In the genomic region with DNA sequence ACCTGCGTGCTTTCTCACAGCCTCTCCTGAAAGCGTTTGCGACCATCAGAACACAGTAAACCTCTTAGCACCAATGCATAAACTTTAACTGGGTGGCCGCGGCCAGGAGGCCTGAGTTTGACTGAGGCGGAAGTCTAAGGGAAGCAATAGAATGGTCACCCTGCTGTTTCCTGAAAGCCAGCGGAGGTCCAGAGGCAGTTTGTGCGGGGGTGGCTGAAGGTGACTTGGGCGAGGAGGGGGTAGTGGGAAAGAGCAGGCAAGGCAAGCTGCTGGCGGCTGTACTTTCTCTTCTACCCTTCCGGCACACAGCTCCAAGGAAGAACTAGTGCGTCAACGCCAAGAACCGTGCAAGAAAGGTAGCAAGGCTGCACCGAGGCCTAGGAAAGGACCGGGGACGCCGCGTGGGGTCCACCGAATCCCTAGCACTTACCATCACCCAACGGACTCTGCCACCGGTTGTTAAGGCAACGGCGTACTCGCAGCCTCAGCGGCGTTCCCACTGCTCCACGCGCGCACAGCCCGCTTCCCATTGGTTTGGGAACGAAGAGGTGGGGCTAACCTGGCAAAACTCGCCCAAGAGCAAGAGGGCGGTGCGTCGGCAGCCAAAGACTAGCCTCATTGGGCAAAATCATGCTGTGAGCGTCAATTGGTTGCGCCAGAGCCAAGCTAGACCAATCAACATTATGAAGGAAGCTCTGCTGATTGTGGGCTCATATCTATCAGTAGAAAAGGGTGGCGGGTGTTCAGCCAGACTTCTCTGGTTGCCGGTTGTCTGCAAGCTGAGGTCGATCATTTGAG, we compare ENCODE assay signal across 8 mouse cellular contexts. TPM values are rescaled to one million over a fixed set of nuclear protein-coding genes. Genes with fewer than 3 reads are reported as not detected.
DNase-seq lines count a peak whose midpoint lies in the region; ATAC-seq and TF ChIP-seq lines count a peak whose summit lies in the region.

A gene (minus strand): TSS at position 528 of the 798 bp plus-strand sequence.
A gene (plus strand): TSS at position 674 of the 798 bp plus-strand sequence.

- no peaks in the 10 kb centered on the region; the same call in 1 of the 2 replicates for H3K4me1 ChIP-seq in bone marrow, adult 2 months (ENCODE audit: control insufficient read depth, insufficient read depth, low read length)
- H3K4me1 ChIP-seq in embryonic facial prominence, embryonic 15.5 days, result peaks cover 4% of the 10 kb centered on the region; the same call in 1 of the 2 replicates
- no peaks in the 10 kb centered on the region for H3K4me1 ChIP-seq in limb, embryonic 14.5 days (ENCODE audit: control insufficient read depth, insufficient read depth, low read length)
- no peaks in the 10 kb centered on the region for H3K4me1 ChIP-seq in midbrain, postnatal 0 days (ENCODE audit: insufficient read depth, low read length)

- peak; percentile 96 for ATAC-seq in embryonic facial prominence, embryonic 15.5 days (ENCODE audit: insufficient number of reproducible peaks, low FRiP score, low TSS enrichment, low read depth)
- ATAC-seq in limb, embryonic 14.5 days (ENCODE audit: low FRiP score, low read depth), result peak; percentile 100
- ATAC-seq in midbrain, postnatal 0 days (ENCODE audit: low FRiP score), result peak; percentile 97

- 0 out of 2 replicates have a peak, but pooled peaks have one; percentile 20 for TF ChIP-seq POLR2A in bone marrow, adult 2 months (IDR thresholded peaks at IDR 0.05; ENCODE audit: borderline replicate concordance, control insufficient read depth, low read depth, low read length)
- TF ChIP-seq POLR2A in limb, embryonic 14.5 days (IDR thresholded peaks at IDR 0.05; ENCODE audit: borderline replicate concordance, extremely low read depth, insufficient read depth, insufficient read length), result no peak

- H3K27me3 ChIP-seq in embryonic facial prominence, embryonic 15.5 days, result no peaks in the 10 kb centered on the region
- no peaks in the 10 kb centered on the region for H3K27me3 ChIP-seq in limb, embryonic 14.5 days (ENCODE audit: control insufficient read depth, insufficient read depth, low read length)
- H3K27me3 ChIP-seq in midbrain, postnatal 0 days (ENCODE audit: insufficient read depth, low read length), result no peaks in the 10 kb centered on the region

- TF ChIP-seq CTCF in bone marrow, adult 2 months (IDR thresholded peaks at IDR 0.05; ENCODE audit: control insufficient read depth, insufficient read depth, low read length), result no peak
- TF ChIP-seq CTCF in midbrain, postnatal 0 days (IDR thresholded peaks at IDR 0.05), result peak; percentile 6; the same call in 1 of the 2 replicates

- peak within 1 kb of the TSS; percentile 35 for H3K9ac ChIP-seq in embryonic facial prominence, embryonic 15.5 days
- peak within 1 kb of the TSS; percentile 50 for H3K9ac ChIP-seq in limb, embryonic 14.5 days (ENCODE audit: low read depth, low read length, severe bottlenecking)
- H3K9ac ChIP-seq in midbrain, postnatal 0 days (replicated peaks; ENCODE audit: low read length, poor library complexity, severe bottlenecking), result peak within 1 kb of the TSS; percentile 62

- peak; percentile 93 for DNase-seq in 416B (ENCODE audit: low read depth)
- peak; percentile 87 for DNase-seq in heart, adult 8-10 months (ENCODE audit: low spot score)
- DNase-seq in kidney, adult 9 months, result peak; percentile 92
- peak; percentile 91 for DNase-seq in limb, embryonic 14.5 days (ENCODE audit: low spot score)
- peak; percentile 95 for DNase-seq in midbrain, postnatal 0 days (ENCODE audit: low spot score)
- DNase-seq in spleen, postnatal 14 days (ENCODE audit: low spot score in 2 of 2), result peak; percentile 65 to 72

- peak within 1 kb of the TSS; percentile 30; the same call in 1 of the 2 replicates for H3K27ac ChIP-seq in bone marrow, adult 2 months (ENCODE audit: control insufficient read depth, insufficient read depth, low read depth, low read length, poor library complexity)
- H3K27ac ChIP-seq in embryonic facial prominence, embryonic 15.5 days (replicated peaks), result no peak within 1 kb of the TSS; the same call in 1 of the 2 replicates
- no peak within 1 kb of the TSS for H3K27ac ChIP-seq in limb, embryonic 14.5 days (replicated peaks; ENCODE audit: low read depth, low read length)
- peak within 1 kb of the TSS; percentile 62 for H3K27ac ChIP-seq in midbrain, postnatal 0 days (ENCODE audit: low read depth, low read length)

- 15% methylated on average over 41 of the region's 41 CpGs for WGBS in bone marrow, adult 2 months
- WGBS in embryonic facial prominence, embryonic 15.5 days, result 8% methylated on average over 41 of the region's 41 CpGs
- 19% methylated on average over 41 of the region's 41 CpGs for WGBS in limb, embryonic 14.5 days
- WGBS in midbrain, postnatal 0 days, result 22% methylated on average over 40 of the region's 41 CpGs

- H3K4me2 ChIP-seq in embryonic facial prominence, embryonic 15.5 days (replicated peaks), result peak within 1 kb of the TSS; percentile 56
- H3K4me2 ChIP-seq in limb, embryonic 14.5 days (replicated peaks; ENCODE audit: low read depth, low read length, severe bottlenecking), result peak within 1 kb of the TSS; percentile 52
- peak within 1 kb of the TSS; percentile 55 for H3K4me2 ChIP-seq in midbrain, postnatal 0 days (ENCODE audit: low read depth, low read length, poor library complexity, severe bottlenecking)

- H3K4me3 ChIP-seq in bone marrow, adult 2 months (replicated peaks; ENCODE audit: control insufficient read depth, low read depth, low read length), result peak within 1 kb of the TSS; percentile 97
- H3K4me3 ChIP-seq in embryonic facial prominence, embryonic 15.5 days (replicated peaks), result peak within 1 kb of the TSS; percentile 61
- H3K4me3 ChIP-seq in limb, embryonic 14.5 days (replicated peaks; ENCODE audit: low read length), result peak within 1 kb of the TSS; percentile 53
- H3K4me3 ChIP-seq in midbrain, postnatal 0 days (ENCODE audit: low read depth, low read length), result peak within 1 kb of the TSS; percentile 47

- H3K36me3 ChIP-seq in embryonic facial prominence, embryonic 15.5 days, result no peaks in the 10 kb centered on the region
- H3K36me3 ChIP-seq in limb, embryonic 14.5 days (ENCODE audit: control insufficient read depth, insufficient read depth, low read length), result no peaks in the 10 kb centered on the region
- H3K36me3 ChIP-seq in midbrain, postnatal 0 days (ENCODE audit: insufficient read depth, low read length), result no peaks in the 10 kb centered on the region

- no peaks in the 10 kb centered on the region for H3K9me3 ChIP-seq in embryonic facial prominence, embryonic 15.5 days (replicated peaks)
- no peaks in the 10 kb centered on the region for H3K9me3 ChIP-seq in limb, embryonic 14.5 days (ENCODE audit: control insufficient read depth, low read length)
- H3K9me3 ChIP-seq in midbrain, postnatal 0 days (ENCODE audit: low read length), result no peaks in the 10 kb centered on the region

RNA-seq across cellular contexts. Expression of the first gene that starts in this region (rescaled TPM):
- polyA plus RNA-seq in bone marrow, adult 2 months (2011; ENCODE audit: insufficient read depth, insufficient read length, low replicate concordance, missing spikeins), result 14.3 and 20.8 TPM in 2 replicates
- 72.4 and 91.9 TPM in 2 replicates for polyA plus RNA-seq in embryonic facial prominence, embryonic 15.5 days (2015; fragmentation: Nextera tagmentation; extraction: Ambion mirVana)
- total RNA-seq in heart, adult 8-10 months (2022), result 10 to 100 TPM; 27.2 to 31.6 (median 29.3) TPM
- 22.7 and 30.6 TPM in 2 replicates for polyA plus RNA-seq in limb, embryonic 14.5 days (2012; rRNA removed)
- 72.0 and 72.7 TPM in 2 replicates for polyA plus RNA-seq in limb, embryonic 14.5 days (2014; fragmentation: Nextera tagmentation; extraction: Ambion mirVana)
- total RNA-seq in midbrain, postnatal 0 days (2014; rRNA removed), result 21.5 and 23.4 TPM in 2 replicates
- polyA plus RNA-seq in midbrain, postnatal 0 days (2015; fragmentation: Nextera tagmentation; extraction: Ambion mirVana), result 63.7 and 67.0 TPM in 2 replicates

RNA-seq across cellular contexts. Expression of the second gene that starts in this region (rescaled TPM):
- 4.9 and 8.6 TPM in 2 replicates for polyA plus RNA-seq in bone marrow, adult 2 months (2011; ENCODE audit: insufficient read depth, insufficient read length, low replicate concordance, missing spikeins)
- polyA plus RNA-seq in embryonic facial prominence, embryonic 15.5 days (2015; fragmentation: Nextera tagmentation; extraction: Ambion mirVana), result 20.5 and 21.5 TPM in 2 replicates
- 1 to 10 TPM; 4.0 to 5.7 (median 4.2) TPM for total RNA-seq in heart, adult 8-10 months (2022)
- 26.7 and 27.1 TPM in 2 replicates for polyA plus RNA-seq in limb, embryonic 14.5 days (2012; rRNA removed)
- polyA plus RNA-seq in limb, embryonic 14.5 days (2014; fragmentation: Nextera tagmentation; extraction: Ambion mirVana), result 23.2 and 23.9 TPM in 2 replicates
- 41.5 and 43.8 TPM in 2 replicates for total RNA-seq in midbrain, postnatal 0 days (2014; rRNA removed)
- polyA plus RNA-seq in midbrain, postnatal 0 days (2015; fragmentation: Nextera tagmentation; extraction: Ambion mirVana), result 42.6 and 45.4 TPM in 2 replicates

Comparison
In these comparisons a context has a peak if more than half of its experiments do, and no peak if none do; other contexts are left out.
1. H3K27ac ChIP-seq: peak in bone marrow, adult 2 months (single experiment) and midbrain, postnatal 0 days (single experiment); none in embryonic facial prominence, embryonic 15.5 days (single experiment) and limb, embryonic 14.5 days (single experiment).
2. H3K4me3 ChIP-seq: peak in every context shown above with its lines; median percentile 97 in bone marrow, adult 2 months; 61 in embryonic facial prominence, embryonic 15.5 days; 53 in limb, embryonic 14.5 days; 47 in midbrain, postnatal 0 days.
3. Peak in every context shown above with its lines, with median percentiles within 50 percentile points of each other: DNase-seq, ATAC-seq, H3K4me2 ChIP-seq and H3K9ac ChIP-seq.